Mouse (Mus musculus) embryonic facial prominence, embryonic 10.5 days (tissue): Measurements from ENCODE around the gene Rasa4. TPM values are rescaled to one million over a fixed set of nuclear protein-coding genes. Genes with fewer than 3 reads are reported as not detected.

ENCODE experiments used
- DNase-seq: peaks from one replicate; pipeline ENCODE4 v3.0.0-alpha.2; 2017; ENCODE audit warnings: low spot score
- H3K27ac ChIP-seq: fragments of 300-500 bp; sonication (generic); replicated peaks from 2 replicates; pipeline ENCODE4 v1.5.1; 2016; ENCODE audit warnings: mild to moderate bottlenecking
- H3K27me3 ChIP-seq: fragments of 300-500 bp; sonication (generic); replicated peaks from 2 replicates; pipeline ENCODE4 v1.6.1; 2016; ENCODE audit warnings: low read depth, mild to moderate bottlenecking; ENCODE audit not compliant: poor library complexity, severe bottlenecking
- H3K36me3 ChIP-seq: fragments of 300-500 bp; sonication (generic); replicated peaks from 2 replicates; pipeline ENCODE4 v1.6.1; 2016; ENCODE audit warnings: mild to moderate bottlenecking, moderate library complexity
- H3K4me1 ChIP-seq: fragments of 300-500 bp; sonication (generic); 2 replicates; pipeline ENCODE4 v1.6.1; 2016
- H3K4me3 ChIP-seq: fragments of 300-500 bp; sonication (generic); 2 replicates; pipeline ENCODE4 v1.5.1; 2016; ENCODE audit warnings: mild to moderate bottlenecking, moderate library complexity
- H3K9me3 ChIP-seq: fragments of 300-500 bp; sonication (generic); 2 replicates; pipeline ENCODE4 v1.6.1; 2016; ENCODE audit warnings: mild to moderate bottlenecking
- WGBS: fragments of 180-500 bp; shearing (Covaris S2); methylation state at CpG from one replicate; pipeline ENCODE4 v1.1.7; 2016; 5-methylcytosine and 5-hydroxymethylcytosine counted together
- polyA plus RNA-seq: library from polyadenylated mRNA; unstranded; fragments of >200 nt; fragmentation: Nextera tagmentation; extraction: Ambion mirVana; gene quantifications from 2 replicates; pipeline ENCODE4 v1.2.1, GENCODE M21; 2016

Gene Rasa4
- polyA plus RNA-seq, 1 experiment from 2014 or later = 4.7 TPM

- Histone ChIP-seq H3K27ac (no peak overlapping the region), H3K4me1 (no peaks in the 10 kb centered on the region), H3K36me3 (no peaks in the 10 kb centered on the region), H3K9me3 (no peaks in the 10 kb centered on the region), H3K4me3 (no peak overlapping the region), H3K27me3 (no peaks in the 10 kb centered on the region)
- WGBS = 69% methylated on average over 7 of the region's 7 CpGs
- DNase-seq = no peak
Observed at GRCm38 (mm10) chr5:136076284-136076683, 7.4 kb upstream of the Rasa4 start.

- Histone ChIP-seq H3K27ac (no peak overlapping the region), H3K4me3 (no peak overlapping the region), H3K4me1 (no peaks in the 10 kb centered on the region), H3K36me3 (no peaks in the 10 kb centered on the region), H3K27me3 (no peaks in the 10 kb centered on the region), H3K9me3 (no peaks in the 10 kb centered on the region)
- DNase-seq = no peak
- WGBS = 92% methylated on average over 9 of the region's 9 CpGs
Observed at GRCm38 (mm10) chr5:136077001-136077550, 6.6 kb upstream of the Rasa4 start.

- Histone ChIP-seq H3K4me1 (peaks cover under 1% of the 10 kb centered on the region; the same call in 1 of the 2 replicates), H3K27ac (no peak overlapping the region), H3K36me3 (no peaks in the 10 kb centered on the region), H3K27me3 (no peaks in the 10 kb centered on the region), H3K9me3 (no peaks in the 10 kb centered on the region), H3K4me3 (no peak overlapping the region)
- WGBS = 94% methylated on average over 5 of the region's 5 CpGs
- DNase-seq = no peak
Observed at GRCm38 (mm10) chr5:136078136-136078535, 5.6 kb upstream of the Rasa4 start.

GRCm38 (mm10) chr5:136082345-136082744 lies 1.4 kb upstream of the Rasa4 start:
- Histone ChIP-seq H3K36me3 (no peaks in the 10 kb centered on the region), H3K27me3 (peaks cover 35% of the 10 kb centered on the region), H3K4me1 (peaks cover 28% of the 10 kb centered on the region), H3K9me3 (no peaks in the 10 kb centered on the region), H3K4me3 (no peak overlapping the region), H3K27ac (no peak overlapping the region)
- DNase-seq = no peak
- 81% methylated on average over 4 of the region's 4 CpGs for WGBS

- H3K4me3 ChIP-seq = peak overlapping the region; percentile 67
- no peaks in the 10 kb centered on the region for H3K36me3 ChIP-seq
- H3K27me3 ChIP-seq = peaks cover 45% of the 10 kb centered on the region
- H3K4me1 ChIP-seq = peaks cover 38% of the 10 kb centered on the region
- no peak for DNase-seq
- no peak overlapping the region; the same call in 1 of the 2 replicates for H3K27ac ChIP-seq
- no peaks in the 10 kb centered on the region for H3K9me3 ChIP-seq
- WGBS = 2% methylated on average over 23 of the region's 23 CpGs
Observed at GRCm38 (mm10) chr5:136084144-136084881, 597 bp downstream of the Rasa4 start.

GRCm38 (mm10) chr5:136084891-136085651 lies 1.4 kb downstream of the Rasa4 start:
- peak overlapping the region; percentile 67 for H3K4me3 ChIP-seq
- peaks cover 40% of the 10 kb centered on the region for H3K4me1 ChIP-seq
- DNase-seq = peak; percentile 66
- WGBS = 5% methylated on average over 21 of the region's 21 CpGs
- no peaks in the 10 kb centered on the region for H3K9me3 ChIP-seq
- H3K27me3 ChIP-seq = peaks cover 45% of the 10 kb centered on the region
- no peaks in the 10 kb centered on the region for H3K36me3 ChIP-seq
- H3K27ac ChIP-seq = no peak overlapping the region

GRCm38 (mm10) chr5:136086290-136086689 lies 2.6 kb downstream of the Rasa4 start:
- peaks cover 40% of the 10 kb centered on the region for H3K4me1 ChIP-seq
- H3K4me3 ChIP-seq = no peak overlapping the region
- H3K27ac ChIP-seq = no peak overlapping the region
- H3K9me3 ChIP-seq = no peaks in the 10 kb centered on the region
- H3K36me3 ChIP-seq = no peaks in the 10 kb centered on the region
- H3K27me3 ChIP-seq = peaks cover 51% of the 10 kb centered on the region
- no peak for DNase-seq
- 89% methylated on average over 8 of the region's 8 CpGs for WGBS

- WGBS = 12% methylated on average over 14 of the region's 14 CpGs
- Histone ChIP-seq H3K36me3 (no peaks in the 10 kb centered on the region), H3K27ac (no peak overlapping the region), H3K9me3 (no peaks in the 10 kb centered on the region), H3K4me3 (no peak overlapping the region), H3K27me3 (peaks cover 50% of the 10 kb centered on the region), H3K4me1 (peaks cover 31% of the 10 kb centered on the region)
- DNase-seq = no peak
Observed at GRCm38 (mm10) chr5:136088821-136089575, 5.3 kb downstream of the Rasa4 start.

- Histone ChIP-seq H3K4me1 (peaks cover 17% of the 10 kb centered on the region), H3K36me3 (no peaks in the 10 kb centered on the region), H3K9me3 (no peaks in the 10 kb centered on the region), H3K27ac (no peak overlapping the region), H3K4me3 (no peak overlapping the region), H3K27me3 (peaks cover 20% of the 10 kb centered on the region)
- 67% methylated on average over 5 of the region's 5 CpGs for WGBS
- no peak for DNase-seq
Observed at GRCm38 (mm10) chr5:136091927-136092326, 8.2 kb downstream of the Rasa4 start.

- 61% methylated on average over 8 of the region's 8 CpGs for WGBS
- peaks cover 7% of the 10 kb centered on the region; the same call in 1 of the 2 replicates for H3K27me3 ChIP-seq
- no peak overlapping the region for H3K4me3 ChIP-seq
- H3K36me3 ChIP-seq = no peaks in the 10 kb centered on the region
- H3K9me3 ChIP-seq = no peaks in the 10 kb centered on the region
- DNase-seq = no peak
- peaks cover 6% of the 10 kb centered on the region for H3K4me1 ChIP-seq
- no peak overlapping the region for H3K27ac ChIP-seq
Observed at GRCm38 (mm10) chr5:136094249-136095010, 10.7 kb downstream of the Rasa4 start.

- Histone ChIP-seq H3K36me3 (no peaks in the 10 kb centered on the region), H3K9me3 (no peaks in the 10 kb centered on the region)
- no peak for DNase-seq
Observed at GRCm38 (mm10) chr5:136095089-136095488, 11.4 kb downstream of the Rasa4 start.

More at GRCm38 (mm10) chr5:136095089-136095488, 11.4 kb downstream of the Rasa4 start:
- peaks cover 9% of the 10 kb centered on the region; the same call in 1 of the 2 replicates for H3K27me3 ChIP-seq
- H3K27ac ChIP-seq = no peak overlapping the region
- 73% methylated on average over 7 of the region's 7 CpGs for WGBS
- H3K4me3 ChIP-seq = no peak overlapping the region
- peaks cover 5% of the 10 kb centered on the region for H3K4me1 ChIP-seq
